Mouse (Mus musculus): Measurements from ENCODE around the gene Rassf6.

- no peak for TF ChIP-seq CTCF (IDR thresholded peaks at IDR 0.05; ENCODE audit: low read depth, low read length)
- no peak for TF ChIP-seq POLR2AphosphoS5 (IDR thresholded peaks at IDR 0.05; ENCODE audit: insufficient replicate concordance, low read depth, low read length)
- no peak for TF ChIP-seq TAL1 (conservative IDR thresholded peaks at IDR 0.05; ENCODE audit: low read depth, low read length)
- no peak for TF ChIP-seq GATA1 (IDR thresholded peaks at IDR 0.05; ENCODE audit: borderline replicate concordance, low read length)
- no peak for TF ChIP-seq GATA2 (IDR thresholded peaks at IDR 0.05; ENCODE audit: borderline replicate concordance, low read depth, low read length)
These were observed 14.3 kb upstream of the Rassf6 start for GRCm38 (mm10) chr5:90654798-90655197.

Data from G1E (cell line).